Mouse (Mus musculus) mature B cell (primary cell): Measurements from ENCODE around the gene Hspa4l.
"Not testable (repeated sequence)": the region's sequence is repeated elsewhere in the genome, so short reads cannot be mapped to it uniquely, and the experiment has no call there.

ENCODE experiments used
- in situ Hi-C: fragments of 300-500 bp; cut with MboI; formaldehyde crosslinking; loops from 2 replicates; pipeline ENCODE4 v1.14.3; 2019

Gene Hspa4l

GRCm38 (mm10) chr3:40813275-40813674 is 69.0 kb downstream of the Hspa4l start:
- in situ Hi-C loops, result no loop called here

GRCm38 (mm10) chr3:40845521-40845920 is 101.2 kb downstream of the Hspa4l start:
- in situ Hi-C loops, result not testable (repeated sequence)
